In the genomic region with DNA sequence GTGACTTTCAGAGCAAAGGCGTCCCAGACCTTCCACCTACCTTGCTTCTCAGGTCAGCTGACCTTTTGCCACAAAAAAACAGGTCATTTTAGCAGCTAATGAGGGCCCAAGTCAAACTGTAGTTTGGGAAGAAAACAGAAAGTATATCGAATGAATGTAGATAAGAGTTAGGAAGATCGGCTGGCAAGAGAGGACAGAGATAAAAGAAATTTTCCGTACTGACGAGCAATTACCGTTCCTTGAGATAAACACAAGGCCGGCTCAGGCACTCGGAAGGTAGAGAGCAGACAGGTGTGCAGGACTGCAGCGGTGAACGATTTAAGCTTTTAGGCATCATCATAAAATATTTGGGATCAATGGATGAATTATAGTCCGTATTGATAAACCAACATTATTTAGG, we compare ENCODE assay signal across 41 mouse cellular contexts. TPM values are rescaled to one million over a fixed set of nuclear protein-coding genes. Genes with fewer than 3 reads are reported as not detected.
"Had no signal": no experiment of that assay in that cellular context is flagged by ENCODE, and none has a peak within 500 bp of the region (broad histone marks: within the 10 kb centered on the region; RNA-seq: fewer than 3 reads in every experiment).

No protein-coding gene starts in this region.

- H3K9me3 ChIP-seq: heart, embryonic 10.5 days; heart, embryonic 15.5 days; hindbrain, embryonic 15.5 days; kidney, embryonic 15.5 days; limb, embryonic 15.5 days had no signal

- H3K4me1 ChIP-seq: heart, embryonic 10.5 days; heart, embryonic 13.5 days; heart, embryonic 15.5 days; hindbrain, embryonic 13.5 days; hindbrain, embryonic 15.5 days; kidney, embryonic 15.5 days; limb, embryonic 12.5 days; limb, embryonic 15.5 days had no signal

- DNase-seq: gastrocnemius, postnatal 14 days; gastrocnemius, postnatal 36 days; heart, adult 18-20 months; heart, postnatal 14 days; heart, postnatal 36 days; kidney, adult 11 months; kidney, adult 2 months; kidney, adult 9 months; kidney, postnatal 14 days; kidney, postnatal 36 days; layer of hippocampus, adult 9-11 months; layer of hippocampus, postnatal 36 days; left cerebral cortex, postnatal 4 days had no signal

- H3K27me3 ChIP-seq: heart, embryonic 13.5 days; heart, embryonic 15.5 days; hindbrain, embryonic 13.5 days; hindbrain, embryonic 15.5 days; kidney, embryonic 15.5 days; limb, embryonic 12.5 days; limb, embryonic 15.5 days had no signal

- H3K9ac ChIP-seq: heart, embryonic 13.5 days; heart, embryonic 15.5 days; hindbrain, embryonic 13.5 days; hindbrain, embryonic 15.5 days; kidney, embryonic 15.5 days; limb, embryonic 12.5 days; limb, embryonic 15.5 days had no signal

- H3K27ac ChIP-seq: heart, embryonic 10.5 days; heart, embryonic 13.5 days; heart, embryonic 15.5 days; hindbrain, embryonic 13.5 days; hindbrain, embryonic 15.5 days; hindbrain, postnatal 0 days; kidney, embryonic 15.5 days; kidney, postnatal 0 days; limb, embryonic 12.5 days; limb, embryonic 15.5 days had no signal

- ATAC-seq: hindbrain, postnatal 0 days; intestine, embryonic 16.5 days had no signal

- H3K4me3 ChIP-seq: heart, embryonic 10.5 days; heart, embryonic 13.5 days; heart, embryonic 15.5 days; hindbrain, embryonic 13.5 days; hindbrain, embryonic 15.5 days; kidney, embryonic 15.5 days; limb, embryonic 12.5 days; limb, embryonic 15.5 days had no signal

- H3K36me3 ChIP-seq: heart, embryonic 10.5 days; heart, embryonic 13.5 days; heart, embryonic 15.5 days; hindbrain, embryonic 13.5 days; hindbrain, embryonic 15.5 days; kidney, embryonic 15.5 days; limb, embryonic 12.5 days; limb, embryonic 15.5 days had no signal

- H3K4me2 ChIP-seq: heart, embryonic 13.5 days; heart, embryonic 15.5 days; hindbrain, embryonic 13.5 days; hindbrain, embryonic 15.5 days; kidney, embryonic 15.5 days; limb, embryonic 12.5 days; limb, embryonic 15.5 days had no signal

RNA-seq across cellular contexts. Expression of gene Gm10198, which starts 15.4 kb away (rescaled TPM):
- total RNA-seq: gastrocnemius, adult 18-20 months; gastrocnemius, adult 8-10 months; gastrocnemius, postnatal 14 days; gastrocnemius, postnatal 36 days; heart, adult 18-20 months; heart, adult 8-10 months; heart, postnatal 14 days; heart, postnatal 36 days; hematopoietic stem cell, adult 5-6 weeks; hindbrain, postnatal 0 days; layer of hippocampus, adult 18-20 months; layer of hippocampus, adult 8-10 months; layer of hippocampus, postnatal 14 days; layer of hippocampus, postnatal 36 days; left cerebral cortex, adult 18-20 months; left cerebral cortex, adult 8-10 months; left cerebral cortex, postnatal 10 days; left cerebral cortex, postnatal 25 days; left cerebral cortex, postnatal 4 days; liver, adult 2 months had no signal
- polyA plus RNA-seq: gonadal fat pad, adult 2 months; heart, embryonic 10.5 days; heart, embryonic 13.5 days; heart, embryonic 15.5 days; heart, postnatal 0 days; hindbrain, embryonic 11.5 days; hindbrain, embryonic 13.5 days; hindbrain, embryonic 15.5 days; hindbrain, postnatal 0 days; intestine, embryonic 14.5 days; intestine, embryonic 16.5 days; kidney, adult 2 months; kidney, embryonic 15.5 days; kidney, postnatal 0 days; large intestine, adult 2 months; limb, embryonic 12.5 days; limb, embryonic 15.5 days; liver, adult 2 months had no signal

RNA-seq across cellular contexts. Expression of gene Gm49496, which starts 27.4 kb away (rescaled TPM):
- total RNA-seq: gastrocnemius, adult 18-20 months; gastrocnemius, adult 8-10 months; gastrocnemius, postnatal 36 days; heart, adult 18-20 months; heart, adult 8-10 months; heart, postnatal 14 days; heart, postnatal 36 days; hematopoietic stem cell, adult 5-6 weeks; hindbrain, postnatal 0 days; layer of hippocampus, adult 18-20 months; layer of hippocampus, adult 8-10 months; layer of hippocampus, postnatal 14 days; layer of hippocampus, postnatal 36 days; left cerebral cortex, adult 18-20 months; left cerebral cortex, adult 8-10 months; left cerebral cortex, postnatal 10 days; left cerebral cortex, postnatal 25 days; left cerebral cortex, postnatal 4 days; liver, adult 2 months had no signal
- polyA plus RNA-seq: gonadal fat pad, adult 2 months; heart, embryonic 10.5 days; heart, embryonic 13.5 days; heart, embryonic 15.5 days; heart, postnatal 0 days; hindbrain, embryonic 11.5 days; hindbrain, embryonic 13.5 days; hindbrain, embryonic 15.5 days; hindbrain, postnatal 0 days; intestine, embryonic 14.5 days; kidney, adult 2 months; kidney, embryonic 15.5 days; kidney, postnatal 0 days; large intestine, adult 2 months; limb, embryonic 12.5 days; limb, embryonic 15.5 days; liver, adult 2 months had no signal
